Mouse (Mus musculus) embryonic facial prominence, embryonic 10.5 days (tissue): ENCODE data around the gene Fam124a. TPM values are rescaled to one million over a fixed set of nuclear protein-coding genes. Genes with fewer than 3 reads are reported as not detected.
"Not testable (repeated sequence)": the region's sequence is repeated elsewhere in the genome, so short reads cannot be mapped to it uniquely, and the experiment has no call there.

Experiments
- DNase-seq: peaks from one replicate; pipeline ENCODE4 v3.0.0-alpha.2; 2017; ENCODE audit warnings: low spot score
- H3K27ac ChIP-seq: fragments of 300-500 bp; sonication (generic); replicated peaks from 2 replicates; pipeline ENCODE4 v1.5.1; 2016; ENCODE audit warnings: mild to moderate bottlenecking
- H3K27me3 ChIP-seq: fragments of 300-500 bp; sonication (generic); replicated peaks from 2 replicates; pipeline ENCODE4 v1.6.1; 2016; ENCODE audit warnings: low read depth, mild to moderate bottlenecking; ENCODE audit not compliant: poor library complexity, severe bottlenecking
- H3K36me3 ChIP-seq: fragments of 300-500 bp; sonication (generic); replicated peaks from 2 replicates; pipeline ENCODE4 v1.6.1; 2016; ENCODE audit warnings: mild to moderate bottlenecking, moderate library complexity
- H3K4me1 ChIP-seq: fragments of 300-500 bp; sonication (generic); 2 replicates; pipeline ENCODE4 v1.6.1; 2016
- H3K4me3 ChIP-seq: fragments of 300-500 bp; sonication (generic); 2 replicates; pipeline ENCODE4 v1.5.1; 2016; ENCODE audit warnings: mild to moderate bottlenecking, moderate library complexity
- H3K9me3 ChIP-seq: fragments of 300-500 bp; sonication (generic); 2 replicates; pipeline ENCODE4 v1.6.1; 2016; ENCODE audit warnings: mild to moderate bottlenecking
- WGBS: fragments of 180-500 bp; shearing (Covaris S2); methylation state at CpG from one replicate; pipeline ENCODE4 v1.1.7; 2016; 5-methylcytosine and 5-hydroxymethylcytosine counted together
- polyA plus RNA-seq: library from polyadenylated mRNA; unstranded; fragments of >200 nt; fragmentation: Nextera tagmentation; extraction: Ambion mirVana; gene quantifications from 2 replicates; pipeline ENCODE4 v1.2.1, GENCODE M21; 2016

The Fam124a gene
- polyA plus RNA-seq, 1 experiment from 2014 or later, result 2.8 TPM

DNA sequence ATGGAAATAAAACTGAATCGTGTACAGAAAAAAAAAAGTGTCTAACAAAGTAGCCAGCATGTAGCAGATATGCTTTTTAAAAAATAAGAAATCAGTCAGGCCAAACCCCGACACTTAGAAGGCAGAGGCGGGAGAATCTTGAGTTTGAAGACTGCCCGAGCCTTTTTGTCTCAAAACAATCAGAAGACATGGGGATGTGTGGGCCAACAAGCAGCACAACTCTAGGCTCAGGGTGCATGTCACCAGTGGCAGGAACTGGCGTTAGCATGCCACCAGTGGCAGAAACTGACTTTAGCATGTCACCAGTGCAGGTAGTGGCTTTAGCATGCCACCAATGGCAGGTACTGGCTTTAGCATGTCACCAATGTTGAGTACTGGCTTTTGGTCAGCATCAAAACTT lies 84.0 kb downstream of the Fam124a start:
- Histone ChIP-seq H3K4me3 (no peak overlapping the region), H3K4me1 (peaks cover 9% of the 10 kb centered on the region; the same call in 1 of the 2 replicates), H3K27ac (no peak overlapping the region), H3K27me3 (no peaks in the 10 kb centered on the region), H3K9me3 (no peaks in the 10 kb centered on the region), H3K36me3 (no peaks in the 10 kb centered on the region)
- DNase-seq, result no peak
- WGBS, result 87% methylated on average over 5 of the region's 5 CpGs

DNA sequence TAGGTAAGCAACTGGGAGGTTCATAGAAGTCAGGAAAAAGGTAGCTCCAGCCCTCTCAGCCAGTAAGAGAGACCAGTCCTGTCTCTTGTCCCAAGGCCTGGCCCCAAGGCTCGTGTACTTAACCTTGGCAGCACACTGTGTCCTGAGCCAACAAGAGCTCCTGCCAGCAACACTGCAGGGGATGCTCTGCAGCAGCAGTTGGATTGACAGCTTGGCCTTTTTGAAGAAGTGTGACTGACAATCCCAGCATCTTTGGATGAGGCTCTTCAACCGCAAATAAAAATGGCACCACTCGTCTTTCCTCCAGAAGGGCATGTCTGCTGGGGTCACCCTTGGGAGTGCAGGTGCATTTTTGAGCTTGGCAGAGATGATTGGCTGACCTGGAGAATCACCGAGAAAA lies 84.9 kb downstream of the Fam124a start:
- WGBS, result 74% methylated on average over 4 of the region's 4 CpGs
- no peaks in the 10 kb centered on the region for H3K27me3 ChIP-seq
- H3K27ac ChIP-seq, result no peak overlapping the region
- no peaks in the 10 kb centered on the region for H3K36me3 ChIP-seq
- no peaks in the 10 kb centered on the region for H3K9me3 ChIP-seq
- no peak overlapping the region for H3K4me3 ChIP-seq
- peaks cover 9% of the 10 kb centered on the region; the same call in 1 of the 2 replicates for H3K4me1 ChIP-seq
- no peak for DNase-seq

GRCm38 (mm10) chr14:62642368-62642767 lies 86.8 kb downstream of the Fam124a start:
- not testable (repeated sequence) for DNase-seq

DNA sequence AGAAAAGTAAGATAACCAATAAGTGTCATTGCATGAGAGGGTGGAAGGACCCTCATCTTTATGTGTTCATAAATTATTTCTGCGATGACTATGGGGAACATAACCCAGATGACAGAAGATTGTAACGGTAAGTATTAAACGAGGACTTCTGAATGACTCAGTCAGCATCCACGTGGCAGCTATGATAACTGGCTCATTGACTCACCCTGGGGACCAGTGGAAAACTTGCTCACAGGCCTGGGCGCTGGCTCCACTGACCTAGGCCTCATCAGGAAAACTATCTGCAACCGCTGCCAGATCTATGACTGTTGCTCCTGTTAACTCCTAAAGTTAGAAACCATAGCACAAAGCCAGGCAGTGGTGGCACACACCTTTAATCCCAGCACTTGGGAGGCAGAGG lies 92.9 kb downstream of the Fam124a start:
- WGBS, result 88% methylated on average over 6 of the region's 6 CpGs
- Histone ChIP-seq H3K27me3 (no peaks in the 10 kb centered on the region), H3K4me1 (no peaks in the 10 kb centered on the region; the same call in 1 of the 2 replicates), H3K4me3 (no peak overlapping the region), H3K27ac (no peak overlapping the region), H3K9me3 (no peaks in the 10 kb centered on the region), H3K36me3 (no peaks in the 10 kb centered on the region)
- no peak for DNase-seq

More at GRCm38 (mm10) chr14:62642368-62642767, 86.8 kb downstream of the Fam124a start:
- WGBS, result 84% methylated on average over 6 of the region's 7 CpGs
- not testable (repeated sequence) for H3K27me3 ChIP-seq, H3K4me1 ChIP-seq, H3K4me3 ChIP-seq, H3K27ac ChIP-seq, H3K9me3 ChIP-seq, H3K36me3 ChIP-seq

GRCm38 (mm10) chr14:62650376-62650775 lies 94.8 kb downstream of the Fam124a start:
- Histone ChIP-seq H3K36me3 (no peaks in the 10 kb centered on the region), H3K27me3 (no peaks in the 10 kb centered on the region), H3K4me1 (no peaks in the 10 kb centered on the region; the same call in 1 of the 2 replicates), H3K9me3 (no peaks in the 10 kb centered on the region), H3K27ac (no peak overlapping the region), H3K4me3 (no peak overlapping the region)
- no peak for DNase-seq
- 73% methylated on average over 3 of the region's 3 CpGs for WGBS

- H3K27me3 ChIP-seq, result no peaks in the 10 kb centered on the region
- no peaks in the 10 kb centered on the region for H3K9me3 ChIP-seq
- H3K36me3 ChIP-seq, result no peaks in the 10 kb centered on the region
- no peak for DNase-seq
- H3K4me1 ChIP-seq, result no peaks in the 10 kb centered on the region; the same call in 1 of the 2 replicates
- no peak overlapping the region for H3K4me3 ChIP-seq
- no peak overlapping the region for H3K27ac ChIP-seq
- 90% methylated on average over 3 of the region's 3 CpGs for WGBS
These were observed 96.2 kb downstream of the Fam124a start for GRCm38 (mm10) chr14:62651771-62652170.

DNA sequence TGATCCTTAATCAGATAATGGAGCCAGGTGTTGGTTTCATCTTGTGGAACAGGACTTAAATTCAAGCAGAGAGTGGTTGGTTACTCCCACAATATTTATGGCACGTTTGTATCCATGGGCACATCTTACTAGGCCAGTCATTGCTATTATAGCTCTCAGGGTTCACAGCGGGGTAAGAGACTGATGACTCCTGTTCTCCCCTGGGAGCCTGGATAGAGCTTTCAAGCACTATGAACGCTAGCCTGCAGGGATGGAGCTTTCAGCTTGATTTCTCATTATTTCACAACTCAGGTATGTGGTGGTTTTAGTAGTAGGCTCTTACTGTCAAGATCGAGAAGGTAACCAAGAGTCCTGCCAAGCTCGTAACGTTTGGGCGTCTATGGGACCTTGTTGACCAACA lies 100.5 kb downstream of the Fam124a start:
- Histone ChIP-seq H3K27me3 (no peaks in the 10 kb centered on the region), H3K4me1 (no peaks in the 10 kb centered on the region)
- 84% methylated on average over 7 of the region's 7 CpGs for WGBS

DNA sequence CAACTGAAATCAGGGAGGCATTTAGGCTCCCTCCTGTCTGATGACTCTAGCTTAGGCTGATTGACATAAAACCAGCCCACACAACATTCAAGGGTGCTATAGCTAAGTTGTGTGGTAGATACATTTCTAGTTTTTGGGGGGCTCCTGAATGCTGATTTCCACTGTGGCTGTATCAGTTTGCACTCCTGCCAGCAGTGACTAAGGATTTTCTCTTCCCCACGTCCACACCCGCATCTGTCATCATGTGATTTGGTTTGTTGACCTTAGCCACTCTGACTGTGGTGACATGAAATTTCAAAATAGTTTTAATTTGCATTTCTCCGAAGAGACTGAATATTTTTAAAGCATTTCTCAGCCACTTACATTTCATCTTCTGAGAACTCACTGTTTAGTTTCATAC lies 101.9 kb downstream of the Fam124a start:
- Histone ChIP-seq H3K4me3 (no peak overlapping the region), H3K9me3 (no peaks in the 10 kb centered on the region), H3K4me1 (no peaks in the 10 kb centered on the region), H3K27ac (no peak overlapping the region), H3K36me3 (no peaks in the 10 kb centered on the region), H3K27me3 (no peaks in the 10 kb centered on the region)
- WGBS, result 76% methylated on average over 3 of the region's 3 CpGs
- DNase-seq, result no peak

More for the DNA sequence above, 100.5 kb downstream of the Fam124a start:
- no peak for DNase-seq
- no peaks in the 10 kb centered on the region for H3K36me3 ChIP-seq
- no peak overlapping the region for H3K27ac ChIP-seq
- no peak overlapping the region for H3K4me3 ChIP-seq
- no peaks in the 10 kb centered on the region for H3K9me3 ChIP-seq

Other genes starting within 250 kb of the Fam124a start
- not detected in 2 replicates for gene Gucy1b2, start 99.4 kb upstream of the Fam124a start, polyA plus RNA-seq
- not detected in 2 replicates for gene Gm4131, start 11.2 kb downstream of the Fam124a start, polyA plus RNA-seq
- not detected in 2 replicates for gene Serpine3, start 107.9 kb downstream of the Fam124a start, polyA plus RNA-seq
- gene Ints6, start 205.4 kb downstream of the Fam124a start, polyA plus RNA-seq, result 19.9 and 20.5 TPM in 2 replicates